Mouse (Mus musculus) liver, embryonic 14.5 days (tissue): Measurements from ENCODE around the gene Rybp. TPM values are rescaled to one million over a fixed set of nuclear protein-coding genes. Genes with fewer than 3 reads are reported as not detected.

ENCODE experiments used
- ATAC-seq: fragments of 200-750 bp; cut with Nextera tagmentation; 2 replicates; pipeline ENCODE4 v1.8.0; 2017; ENCODE audit warnings: moderate number of reproducible peaks, mild to moderate bottlenecking, moderate library complexity; ENCODE audit not compliant: insufficient read depth
- DNase-seq, 3 experiments: peaks; one replicate each; pipeline ENCODE4 v3.0.0-alpha.2; 2012 to 2013; ENCODE audit warnings: low read depth in 3 of 3, low spot score in 3 of 3
- H3K27ac ChIP-seq: fragments of 300-500 bp; sonication (generic); 2 replicates; pipeline ENCODE4 v1.5.1; 2014; ENCODE audit warnings: moderate library complexity, mild to moderate bottlenecking, control low read depth, inconsistent platforms
- H3K27me3 ChIP-seq: fragments of 300-500 bp; sonication (generic); 2 replicates; pipeline ENCODE4 v1.6.1; 2014; ENCODE audit warnings: mild to moderate bottlenecking, low read length, moderate library complexity; ENCODE audit not compliant: control insufficient read depth, insufficient read depth
- H3K36me3 ChIP-seq: fragments of 300-500 bp; sonication (generic); replicated peaks from 2 replicates; pipeline ENCODE4 v1.6.1; 2014; ENCODE audit warnings: low read depth; ENCODE audit not compliant: control insufficient read depth, insufficient read depth
- H3K4me1 ChIP-seq, 2 experiments: fragments of 200-500 bp in 1 of 2; fragments of 300-500 bp in 1 of 2; sonication (generic) in 1 of 2; replicated peaks; 2 replicates each; pipeline ENCODE4 v1.6.1; 2012 to 2014; ENCODE audit warnings: antibody characterized with exemption in 1 of 2, inconsistent platforms in 1 of 2, low read length in 1 of 2; ENCODE audit not compliant: control insufficient read depth in 2 of 2, insufficient read depth in 2 of 2
- H3K4me2 ChIP-seq: fragments of 300-500 bp; sonication (generic); 2 replicates; pipeline ENCODE4 v1.6.1; 2014; ENCODE audit warnings: low read depth, mild to moderate bottlenecking, control low read depth, moderate library complexity
- H3K4me3 ChIP-seq, 2 experiments: fragments of 200-500 bp in 1 of 2; fragments of 300-500 bp in 1 of 2; sonication (generic) in 1 of 2; 2 replicates each; pipeline ENCODE4 v1.5.1; 2012 to 2014; ENCODE audit warnings: low read depth in 2 of 2, low read length in 2 of 2, mild to moderate bottlenecking in 2 of 2, control low read depth in 1 of 2, inconsistent platforms in 1 of 2, moderate library complexity in 1 of 2; ENCODE audit not compliant: insufficient read depth in 1 of 2
- H3K9ac ChIP-seq: fragments of 300-500 bp; sonication (generic); replicated peaks from 2 replicates; pipeline ENCODE4 v1.6.1; 2014; ENCODE audit warnings: mild to moderate bottlenecking, control low read depth, moderate library complexity
- H3K9me3 ChIP-seq: fragments of 300-500 bp; sonication (generic); 2 replicates; pipeline ENCODE4 v1.6.1; 2016; ENCODE audit warnings: low read length, mixed read lengths; ENCODE audit not compliant: control insufficient read depth
- CTCF ChIP-seq: IDR thresholded peaks from 2 replicates; pipeline ENCODE4 v1.5.1; 2016; ENCODE audit warnings: antibody characterized with exemption, low read depth, control low read depth
- EP300 ChIP-seq: IDR thresholded peaks from 2 replicates; pipeline ENCODE4 v1.6.1; 2016; ENCODE audit warnings: antibody characterized with exemption, low read depth
- WGBS: fragments of 180-500 bp; shearing (Covaris S2); extraction: QIAGEN DNeasy Blood & Tissue Kit; methylation state at CpG from one replicate; pipeline ENCODE4 v1.1.7; 2014; ENCODE audit not compliant: insufficient replicate concordance; 5-methylcytosine and 5-hydroxymethylcytosine counted together
- polyA plus RNA-seq, 2 experiments: library from polyadenylated mRNA; depleted of rRNA in 1 of 2; stranded (reverse) in 1 of 2; unstranded in 1 of 2; fragments of >200 nt; fragmentation: Nextera tagmentation in 1 of 2; extraction: Ambion mirVana in 1 of 2; gene quantifications; 2 replicates each; pipeline versions ENCODE4 v1.2.1 to v1.2.3; 2012 to 2014

Gene Rybp
- polyA plus RNA-seq, 2 experiments: 3.2 to 10.7 TPM

- TF ChIP-seq EP300: no peak
- no peak for TF ChIP-seq CTCF
- H3K27ac ChIP-seq: no peak overlapping the region
- DNase-seq (no peak), ATAC-seq (no peak)
- no peak overlapping the region for H3K4me3 ChIP-seq
- H3K9me3 ChIP-seq: no peaks in the 10 kb centered on the region
- no peak overlapping the region for H3K9ac ChIP-seq
- H3K4me2 ChIP-seq: no peak overlapping the region
- peaks cover 0 to 5% of the 10 kb centered on the region in 2 experiments; a peak in 2 of 4 replicates for H3K4me1 ChIP-seq
- WGBS: 40% methylated on average over 6 of the region's 6 CpGs
- H3K36me3 ChIP-seq: no peaks in the 10 kb centered on the region
- H3K27me3 ChIP-seq: no peaks in the 10 kb centered on the region
Measured at GRCm38 (mm10) chr6:100215809-100216208, 71.5 kb downstream of the Rybp start.

GRCm38 (mm10) chr6:100214132-100214913 is 73.0 kb downstream of the Rybp start:
- ATAC-seq: no peak
- no peak overlapping the region for H3K27ac ChIP-seq
- H3K4me3 ChIP-seq: no peak overlapping the region
- H3K4me1 ChIP-seq: peaks cover 0 to 5% of the 10 kb centered on the region in 2 experiments; a peak in 2 of 4 replicates
- WGBS: 24% methylated on average over 13 of the region's 13 CpGs
- H3K27me3 ChIP-seq: no peaks in the 10 kb centered on the region
- H3K4me2 ChIP-seq: no peak overlapping the region
- TF ChIP-seq EP300 (no peak), CTCF (no peak)
- H3K9ac ChIP-seq: no peak overlapping the region
- H3K9me3 ChIP-seq: no peaks in the 10 kb centered on the region
- DNase-seq: no peak
- no peaks in the 10 kb centered on the region for H3K36me3 ChIP-seq

- no peaks in the 10 kb centered on the region for H3K9me3 ChIP-seq
- peaks cover 0 to 5% of the 10 kb centered on the region in 2 experiments; a peak in 2 of 4 replicates for H3K4me1 ChIP-seq
- TF ChIP-seq CTCF (no peak), EP300 (no peak)
- H3K4me3 ChIP-seq: no peak overlapping the region
- no peak for ATAC-seq
- H3K27ac ChIP-seq: no peak overlapping the region
- H3K9ac ChIP-seq: no peak overlapping the region
- H3K4me2 ChIP-seq: no peak overlapping the region
- no peak for DNase-seq
- WGBS: 38% methylated on average over 9 of the region's 9 CpGs
- no peaks in the 10 kb centered on the region for H3K27me3 ChIP-seq
- H3K36me3 ChIP-seq: no peaks in the 10 kb centered on the region
Measured at GRCm38 (mm10) chr6:100213596-100213995, 73.7 kb downstream of the Rybp start.

- H3K4me3 ChIP-seq: no peak overlapping the region
- 38% methylated on average over 7 of the region's 7 CpGs for WGBS
- H3K4me1 ChIP-seq: peaks cover 0 to 5% of the 10 kb centered on the region in 2 experiments; a peak in 2 of 4 replicates
- H3K27me3 ChIP-seq: no peaks in the 10 kb centered on the region
- ATAC-seq (no peak), DNase-seq (no peak)
- H3K4me2 ChIP-seq: no peak overlapping the region
- no peak overlapping the region for H3K27ac ChIP-seq
- no peaks in the 10 kb centered on the region for H3K9me3 ChIP-seq
- no peak overlapping the region for H3K9ac ChIP-seq
- no peak for TF ChIP-seq EP300
- no peak for TF ChIP-seq CTCF
- H3K36me3 ChIP-seq: no peaks in the 10 kb centered on the region
Measured at GRCm38 (mm10) chr6:100212820-100213219, 74.5 kb downstream of the Rybp start.

- H3K9me3 ChIP-seq: no peaks in the 10 kb centered on the region
- H3K27me3 ChIP-seq: no peaks in the 10 kb centered on the region; the same call in 1 of the 2 replicates
- no peak overlapping the region for H3K4me2 ChIP-seq
- H3K27ac ChIP-seq: no peak overlapping the region
- H3K9ac ChIP-seq: no peak overlapping the region
- DNase-seq (no peak), ATAC-seq (no peak)
- peaks cover 0 to 8% of the 10 kb centered on the region in 2 experiments; a peak in 2 of 4 replicates for H3K4me1 ChIP-seq
- WGBS: 61% methylated on average over 3 of the region's 3 CpGs
- no peak overlapping the region for H3K4me3 ChIP-seq
- no peaks in the 10 kb centered on the region for H3K36me3 ChIP-seq
- TF ChIP-seq EP300 (no peak), CTCF (no peak)
Measured at GRCm38 (mm10) chr6:100211646-100212045, 75.6 kb downstream of the Rybp start.
